Mouse (Mus musculus): ENCODE results near the gene Ankmy2.
"Not testable (repeated sequence)": the region's sequence is repeated elsewhere in the genome, so short reads cannot be mapped to it uniquely, and the experiment has no call there.

Ankmy2 gene

DNA sequence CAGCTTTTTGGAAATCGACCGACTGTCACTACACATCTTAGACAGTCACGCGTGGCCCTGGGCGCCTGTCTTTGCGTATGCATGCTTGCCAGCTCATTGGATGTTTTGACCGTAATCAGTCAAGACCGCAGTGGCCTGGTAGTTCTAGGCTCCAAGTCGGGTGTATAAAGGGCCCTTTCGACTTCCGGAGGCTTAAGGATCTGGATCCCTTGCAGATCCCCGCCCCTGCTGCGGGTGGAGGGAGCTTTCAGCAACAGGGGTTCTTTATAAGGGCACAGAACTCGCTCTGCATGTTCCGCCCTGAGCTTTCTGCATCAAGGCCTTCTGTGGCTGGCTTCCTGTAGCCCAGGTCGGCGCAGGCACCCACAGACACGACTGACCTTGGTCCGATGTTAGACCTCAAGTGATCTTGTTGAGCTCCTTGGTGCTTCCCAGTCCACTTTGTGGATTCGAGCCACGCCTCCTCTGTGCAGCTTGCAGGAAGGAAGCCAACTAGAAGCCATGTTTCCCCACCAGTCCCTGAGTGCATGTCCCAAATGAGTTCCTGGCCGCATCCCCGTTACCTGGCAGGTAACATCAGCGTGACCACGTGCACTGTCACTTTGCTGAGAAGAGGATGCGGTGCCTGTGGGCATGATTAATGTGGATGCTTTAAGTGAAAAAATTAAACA, 859 bp downstream of the Ankmy2 start, which contains the start of gene Bzw2:
TSS of gene Bzw2 (minus strand) at position 443 of the 671 bp plus-strand sequence.
- peak; percentile 62 for DNase-seq (ENCODE audit: low read depth, low spot score)

DNA sequence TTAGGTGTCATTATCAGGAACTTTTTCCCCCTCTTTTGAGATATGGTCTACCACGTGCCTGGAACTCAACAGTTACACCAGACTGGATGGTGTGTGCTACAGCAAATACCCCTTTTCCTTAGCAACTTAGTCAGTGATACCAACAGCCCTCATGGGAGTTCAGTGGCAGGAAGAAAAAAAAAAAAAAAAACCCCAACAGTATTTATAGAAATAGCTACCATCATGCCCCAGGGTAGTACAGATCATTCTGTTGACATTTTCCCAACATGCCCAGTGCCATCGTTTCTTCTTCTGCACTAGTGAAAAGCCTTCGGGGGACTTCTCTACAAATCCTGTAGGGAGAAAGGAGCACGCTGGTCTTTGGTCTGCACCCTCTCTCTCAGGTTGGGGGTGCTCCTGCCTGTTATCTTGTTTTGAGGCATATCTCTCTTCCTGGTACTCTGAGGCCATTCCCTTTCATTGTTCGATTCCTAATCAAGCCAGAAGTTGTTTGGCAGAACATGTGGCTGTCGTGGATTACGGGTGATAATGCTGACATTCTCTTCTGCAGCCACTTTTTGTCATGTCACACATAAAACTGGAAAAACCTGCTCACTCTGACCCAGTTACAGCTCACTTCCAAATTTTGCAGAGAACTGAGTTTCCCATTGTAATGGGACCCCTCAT, 7.3 kb downstream of the Ankmy2 start:
- no peak for DNase-seq (ENCODE audit: low read depth, low spot score)

DNA sequence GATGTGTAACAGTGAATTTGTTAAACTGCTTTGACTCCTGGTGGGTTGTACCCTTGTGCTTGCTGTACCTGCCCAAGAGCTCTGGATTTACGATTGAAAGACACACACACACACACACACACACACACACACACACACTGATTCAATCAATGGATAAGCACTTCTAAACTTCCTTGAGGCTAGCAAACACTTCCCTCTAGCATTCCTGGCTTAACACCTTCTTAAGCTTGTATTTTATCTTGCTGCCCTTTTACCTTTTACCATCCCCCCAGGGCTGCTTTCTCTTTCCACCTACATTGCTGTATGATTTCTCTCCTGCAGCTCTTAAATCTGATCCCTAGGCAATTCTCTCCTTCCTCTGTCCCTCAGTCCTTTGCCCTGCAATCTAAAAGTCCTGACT, 8.4 kb downstream of the Ankmy2 start:
- DNase-seq (ENCODE audit: low read depth, low spot score) = no peak

DNA sequence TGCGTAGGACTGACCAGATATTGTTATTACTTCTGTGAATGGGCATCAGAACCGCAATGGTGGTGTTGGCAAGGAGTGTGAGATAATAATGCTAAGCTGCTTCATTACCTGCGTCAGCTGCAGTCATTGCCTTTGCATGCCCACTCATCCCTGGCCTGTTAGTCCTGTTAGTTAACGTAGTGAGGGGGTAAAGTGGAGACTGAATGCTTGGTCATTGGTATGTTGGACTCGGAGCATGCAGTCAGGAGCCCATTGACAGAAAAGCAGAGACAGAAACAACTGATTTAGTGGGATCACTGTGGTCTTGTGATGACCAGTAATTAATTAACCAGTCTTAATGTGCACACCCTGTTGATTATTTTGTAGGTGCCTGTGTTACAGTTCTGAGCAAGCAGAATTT, 20.3 kb downstream of the Ankmy2 start:
- DNase-seq (ENCODE audit: low read depth, low spot score) = no peak

DNA sequence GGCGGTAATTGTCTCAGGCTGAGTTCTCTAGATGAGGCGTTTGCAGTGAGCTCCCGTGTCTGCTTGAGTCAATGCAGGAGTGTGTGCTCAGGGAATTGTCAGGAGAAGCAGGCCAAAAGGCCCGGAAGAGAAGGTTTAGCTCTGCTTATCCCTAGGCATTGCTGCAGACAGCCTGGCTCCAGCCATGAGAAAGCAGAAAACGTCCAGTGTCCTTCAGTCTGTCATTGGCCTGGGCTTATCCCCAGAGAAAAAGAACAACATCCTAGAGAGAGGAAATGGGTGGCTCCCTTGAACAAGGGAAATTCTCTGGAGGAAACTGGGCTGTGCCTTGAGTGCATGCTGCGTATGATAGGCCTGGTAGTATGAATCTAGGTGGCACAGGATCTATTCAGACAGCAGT, 25.7 kb downstream of the Ankmy2 start:
- DNase-seq (ENCODE audit: low read depth, low spot score) = no peak

DNA sequence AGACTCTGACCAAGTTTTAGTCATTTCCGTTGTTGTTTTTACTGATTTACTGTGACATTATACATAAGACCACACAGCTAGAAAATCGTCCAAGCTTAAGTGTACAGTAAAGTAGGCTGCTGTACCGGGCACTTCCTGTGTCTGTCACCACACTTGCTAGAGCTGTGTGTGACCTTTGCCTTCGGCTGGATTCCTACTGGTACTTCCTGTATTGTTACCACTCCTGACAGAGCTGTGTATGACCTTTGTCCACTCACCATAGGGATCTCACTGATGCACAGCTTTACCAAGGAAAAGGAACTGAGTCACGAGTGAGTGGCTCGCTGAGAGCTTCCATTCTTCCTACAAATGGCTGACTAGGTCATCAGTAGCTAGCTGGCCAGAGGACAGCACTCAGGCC, 30.2 kb downstream of the Ankmy2 start:
- no peak for DNase-seq (ENCODE audit: low read depth, low spot score)

DNA sequence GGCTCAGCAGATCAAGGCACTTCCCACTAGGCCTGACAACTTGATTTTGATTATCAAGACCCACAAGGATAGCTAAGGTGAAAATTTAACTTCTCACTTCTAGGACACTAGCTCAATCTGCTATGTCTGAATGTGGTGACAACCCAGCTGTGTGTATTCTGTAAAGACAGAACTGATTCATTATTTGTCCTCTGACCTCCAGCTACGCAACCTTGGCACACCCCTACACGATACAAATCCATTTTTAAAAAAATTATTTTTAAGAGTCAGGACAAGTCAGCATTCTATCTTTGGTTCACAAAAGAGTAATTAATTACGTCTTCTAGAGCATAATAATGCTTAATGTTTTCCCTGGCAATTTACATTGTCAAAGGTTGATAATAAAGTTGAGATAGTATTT, 32.7 kb downstream of the Ankmy2 start:
- DNase-seq (ENCODE audit: low read depth, low spot score) = no peak

DNA sequence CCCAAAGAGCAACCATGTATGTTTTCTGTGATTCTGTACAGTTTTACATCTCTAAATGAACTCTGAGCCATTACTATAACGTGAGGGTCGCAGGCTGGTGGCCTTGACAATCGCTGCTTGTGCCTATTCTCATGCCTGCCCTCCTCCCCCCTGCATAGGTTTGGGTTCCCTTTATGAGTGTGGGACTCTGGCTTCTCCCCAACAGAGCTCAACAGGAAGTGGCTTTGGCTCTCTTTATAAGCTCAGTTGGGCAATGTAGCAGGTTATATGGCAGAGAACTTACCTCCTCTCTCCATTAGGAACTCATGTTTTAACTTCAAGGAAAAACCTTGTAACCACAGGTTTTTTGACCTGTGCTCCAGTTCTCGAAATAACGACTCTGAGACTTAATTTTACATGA, 33.4 kb downstream of the Ankmy2 start:
- no peak for DNase-seq (ENCODE audit: low read depth, low spot score)

DNA sequence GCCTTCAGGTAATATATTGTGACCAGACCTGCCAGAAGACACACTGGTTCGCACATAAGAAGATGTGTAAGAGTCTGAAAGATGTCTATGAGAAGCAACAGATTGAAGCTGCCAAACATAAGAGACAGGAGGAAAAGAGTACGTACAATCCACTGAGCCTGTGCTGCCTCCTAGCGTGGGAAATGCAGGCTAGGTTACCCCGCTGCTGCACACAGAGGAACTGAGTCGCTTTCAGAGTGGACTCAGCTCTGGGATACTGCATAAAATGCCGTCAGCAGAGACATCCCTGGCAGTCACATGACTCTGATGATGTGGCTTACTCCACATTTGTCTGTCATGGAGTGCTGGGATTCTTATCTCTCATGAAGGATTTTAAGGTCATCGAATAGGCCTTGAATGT, 38.1 kb downstream of the Ankmy2 start:
- no peak for DNase-seq (ENCODE audit: low read depth, low spot score)

DNA sequence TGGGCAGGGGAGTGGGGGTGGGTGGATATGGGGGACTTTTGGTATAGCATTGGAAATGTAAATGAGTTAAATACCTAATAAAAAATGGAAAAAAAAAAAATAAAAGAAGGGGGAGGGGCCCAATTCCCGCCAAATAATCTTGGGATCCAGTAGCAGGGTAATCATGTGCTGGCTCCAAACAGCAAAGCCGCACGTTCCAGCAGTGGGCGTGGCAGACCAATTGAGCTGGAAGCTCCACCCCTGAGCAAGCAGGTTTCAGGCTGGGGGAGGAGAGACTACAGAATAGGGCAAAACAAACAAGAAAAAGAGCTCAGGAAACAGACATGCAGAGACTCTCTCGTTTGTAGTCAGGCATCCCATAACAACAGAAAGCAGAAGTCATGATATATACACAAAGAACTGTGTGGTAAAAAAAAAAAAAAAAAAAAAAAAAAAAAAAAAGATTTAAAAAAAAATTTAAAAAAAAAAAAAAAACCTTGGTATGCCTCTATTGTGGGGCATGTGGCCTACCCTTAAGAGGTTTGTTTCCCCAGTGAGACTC, 48.7 kb downstream of the Ankmy2 start:
- DNase-seq (ENCODE audit: low read depth, low spot score) = not testable (repeated sequence)

DNA sequence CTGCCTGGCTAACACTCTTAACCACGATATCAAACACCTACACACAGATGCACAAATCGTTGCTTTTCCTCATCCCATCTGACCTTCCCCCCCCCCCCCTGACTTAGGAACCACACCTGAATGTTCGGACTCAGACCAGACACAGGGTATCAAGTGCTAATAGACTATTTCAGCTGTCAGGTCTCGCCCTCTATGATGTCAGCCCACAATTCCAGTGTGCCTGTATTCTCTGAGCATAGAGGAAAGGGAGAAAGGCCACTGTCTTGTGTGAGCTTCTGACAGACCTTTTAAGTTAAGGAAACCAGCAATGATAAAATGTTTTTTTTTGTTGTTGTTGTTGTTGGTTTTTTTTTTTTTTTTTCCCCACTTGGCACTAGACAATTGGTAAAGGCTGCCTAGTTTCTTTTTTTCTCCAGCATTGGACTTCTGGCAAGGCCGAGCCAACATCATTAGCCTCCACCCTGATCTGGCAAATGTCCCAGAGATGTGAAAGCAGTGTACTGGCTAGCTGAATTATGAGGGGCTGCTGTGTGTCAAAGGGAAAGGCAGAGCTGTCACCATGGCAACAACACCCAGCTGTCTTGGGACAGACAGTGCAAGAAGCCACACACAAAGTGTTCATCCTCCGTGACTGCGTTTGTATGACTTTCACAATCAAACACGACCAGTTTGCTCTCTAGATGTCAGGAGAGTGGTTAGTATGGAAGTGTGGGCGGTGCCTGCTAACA, 50.3 kb downstream of the Ankmy2 start:
- no peak for DNase-seq (ENCODE audit: low read depth, low spot score)

DNA sequence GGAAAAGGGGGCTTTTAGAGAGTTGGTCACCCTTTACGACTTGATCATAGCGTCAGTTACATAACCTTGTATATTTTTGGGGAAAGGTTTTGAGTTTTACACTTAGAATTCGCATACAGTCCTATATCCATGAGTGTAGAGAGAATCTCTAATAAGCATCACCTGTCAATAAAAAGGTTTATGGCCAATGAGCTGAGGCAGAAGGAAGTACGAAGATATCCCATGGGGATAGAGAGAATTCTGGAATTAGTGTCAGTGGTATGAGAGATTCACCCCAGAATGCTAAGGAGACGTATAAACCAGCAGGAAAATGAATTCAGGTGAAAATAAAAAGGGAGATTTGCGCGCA, 50.9 kb downstream of the Ankmy2 start:
- DNase-seq (ENCODE audit: low read depth, low spot score) = no peak

DNA sequence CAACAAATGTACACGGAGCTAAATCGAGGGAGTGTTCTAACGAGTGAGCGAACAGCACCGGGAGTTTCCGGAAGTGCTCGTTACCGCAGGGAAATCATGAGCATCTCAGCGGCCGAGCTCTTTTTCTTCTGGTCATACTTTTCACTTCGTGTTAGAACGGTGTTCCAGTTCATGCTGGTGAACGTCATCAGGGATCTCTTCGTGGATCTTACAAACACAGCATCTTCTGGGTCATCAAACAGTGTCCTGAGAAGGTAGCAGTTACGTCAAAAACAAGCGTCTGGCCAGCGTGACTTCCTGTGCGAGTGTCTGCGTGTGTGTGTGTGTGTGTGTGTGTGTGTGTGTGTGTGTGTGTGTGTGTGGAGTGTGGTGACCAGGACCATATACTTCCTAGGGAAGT, 51.5 kb downstream of the Ankmy2 start:
- no peak for DNase-seq (ENCODE audit: low read depth, low spot score)

DNA sequence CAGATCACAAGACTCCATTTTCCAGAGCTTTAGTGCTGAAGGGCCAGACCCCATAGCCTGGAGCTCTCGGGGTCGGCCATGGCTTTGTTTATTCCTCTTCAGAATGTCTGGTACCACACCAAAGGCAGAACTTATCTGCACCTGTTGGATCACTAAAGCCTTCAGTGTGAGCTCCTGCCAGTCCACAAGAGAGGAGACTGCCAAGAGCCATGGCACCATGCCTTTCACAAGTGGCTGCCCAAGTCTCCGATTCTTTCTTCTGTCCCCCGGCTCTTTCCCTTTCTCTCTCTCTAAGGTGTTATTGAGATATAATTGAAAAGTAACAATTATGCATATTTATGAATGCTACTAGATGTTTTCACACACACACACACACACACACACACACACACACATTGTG, 53.2 kb downstream of the Ankmy2 start:
- no peak for DNase-seq (ENCODE audit: low read depth, low spot score)

DNA sequence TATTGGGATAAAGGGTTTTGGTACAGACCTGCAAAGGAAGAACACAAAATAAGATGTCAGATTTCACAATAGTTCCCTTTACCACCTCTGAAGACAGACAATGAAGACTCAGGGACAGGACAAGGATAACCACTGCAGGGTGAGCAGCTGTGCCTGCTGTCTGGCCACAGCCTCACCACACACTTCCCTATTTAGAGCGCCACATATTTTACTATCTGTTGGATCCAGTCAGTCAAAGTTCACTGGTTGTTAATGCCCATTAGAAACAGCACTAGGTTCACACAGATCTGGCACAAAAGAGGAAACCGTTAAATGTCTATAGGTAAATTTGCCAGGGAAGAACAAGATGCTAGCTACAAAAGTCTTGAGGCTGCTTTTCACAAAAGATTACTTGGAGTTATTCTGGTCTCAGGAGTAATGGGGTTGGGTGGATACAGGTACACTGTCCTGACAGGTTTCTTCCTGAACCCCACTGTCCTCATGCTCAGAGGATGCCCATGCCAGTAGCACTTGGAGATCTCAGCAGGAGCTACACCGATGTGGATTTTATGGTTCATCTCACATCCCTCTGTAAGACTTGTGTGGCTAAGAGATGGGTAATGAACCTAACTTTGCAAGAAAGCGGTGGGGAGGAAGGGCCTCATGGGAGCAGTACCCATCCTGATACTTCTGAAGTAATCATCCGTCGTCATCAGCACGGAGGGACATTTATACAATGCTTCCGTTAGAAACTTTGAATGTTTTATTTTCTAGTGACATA, 57.7 kb downstream of the Ankmy2 start:
- DNase-seq (ENCODE audit: low read depth, low spot score) = no peak

DNA sequence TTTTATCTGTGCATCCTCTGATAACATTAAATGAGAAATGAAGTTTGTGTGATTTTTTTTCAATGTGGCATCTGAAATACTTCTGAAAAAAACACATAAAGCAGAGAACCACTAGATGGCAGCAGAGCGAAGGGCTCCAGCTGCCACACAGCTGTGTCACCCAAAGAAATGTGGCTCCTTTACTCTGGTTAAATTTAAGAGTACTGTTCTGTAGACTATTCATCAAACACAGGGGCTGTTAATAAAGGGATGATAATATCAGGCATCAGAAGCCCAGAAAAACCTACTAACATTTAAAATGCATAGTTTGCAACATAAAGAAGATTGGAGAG, 58.2 kb downstream of the Ankmy2 start:
- no peak for DNase-seq (ENCODE audit: low read depth, low spot score)

DNA sequence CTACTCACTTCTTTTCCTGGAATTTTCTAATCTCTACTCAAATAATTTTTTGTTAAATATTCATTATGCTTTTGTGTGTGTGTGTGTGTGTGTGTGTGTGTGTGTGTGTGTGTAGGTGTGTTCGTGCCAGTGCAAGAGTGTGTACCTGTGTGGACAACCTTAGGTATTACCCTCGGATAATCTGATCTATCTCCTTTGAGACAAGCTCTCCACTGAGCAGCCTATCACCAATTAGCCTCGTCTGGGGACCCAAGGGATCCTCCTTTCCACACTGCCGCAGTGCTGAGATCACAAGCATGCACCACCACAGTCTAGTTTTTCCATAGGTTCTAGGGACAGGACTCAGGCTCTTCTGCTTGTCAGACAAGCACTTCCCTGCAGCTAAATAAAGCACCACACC, 59.3 kb downstream of the Ankmy2 start:
- no peak for DNase-seq (ENCODE audit: low read depth, low spot score)

DNA sequence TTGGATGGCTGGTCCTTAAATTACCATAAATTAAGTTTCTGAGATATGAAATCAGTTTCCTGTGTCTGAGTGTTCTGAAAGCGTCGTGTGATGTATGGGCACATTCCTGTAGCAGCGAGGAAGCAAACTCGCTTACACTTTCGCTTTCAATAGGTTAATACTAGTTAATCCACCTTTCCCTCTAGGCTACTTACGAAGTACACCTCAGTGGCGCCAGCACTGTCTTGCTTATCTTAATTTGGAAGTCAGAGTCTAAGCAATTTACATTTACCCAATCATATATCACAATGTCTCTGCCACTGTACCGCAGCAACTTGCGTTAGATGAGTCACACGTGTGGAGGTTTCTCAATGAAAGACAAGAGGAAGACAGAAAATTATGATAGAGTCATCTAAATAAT, 60.0 kb downstream of the Ankmy2 start:
- DNase-seq (ENCODE audit: low read depth, low spot score) = no peak

DNA sequence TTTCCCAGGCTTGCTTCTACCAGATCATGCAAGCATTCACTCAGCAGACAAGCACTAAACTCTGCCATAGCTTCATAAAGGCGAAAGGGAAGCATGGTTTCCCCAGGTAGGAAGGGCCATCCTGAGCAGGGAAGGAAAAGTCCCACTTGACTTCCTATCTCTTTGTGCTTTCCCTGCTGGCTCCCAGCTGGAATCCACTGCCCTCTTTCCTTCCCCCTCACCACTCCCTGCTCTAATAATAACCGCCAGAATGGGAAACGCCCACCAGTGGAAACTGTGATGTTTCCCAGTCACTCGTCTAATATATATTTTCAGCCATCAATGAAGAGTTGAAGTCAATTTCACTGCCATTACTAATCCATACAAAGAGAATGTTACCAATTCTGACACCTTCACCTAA, 67.5 kb downstream of the Ankmy2 start:
- no peak for DNase-seq (ENCODE audit: low read depth, low spot score)

DNA sequence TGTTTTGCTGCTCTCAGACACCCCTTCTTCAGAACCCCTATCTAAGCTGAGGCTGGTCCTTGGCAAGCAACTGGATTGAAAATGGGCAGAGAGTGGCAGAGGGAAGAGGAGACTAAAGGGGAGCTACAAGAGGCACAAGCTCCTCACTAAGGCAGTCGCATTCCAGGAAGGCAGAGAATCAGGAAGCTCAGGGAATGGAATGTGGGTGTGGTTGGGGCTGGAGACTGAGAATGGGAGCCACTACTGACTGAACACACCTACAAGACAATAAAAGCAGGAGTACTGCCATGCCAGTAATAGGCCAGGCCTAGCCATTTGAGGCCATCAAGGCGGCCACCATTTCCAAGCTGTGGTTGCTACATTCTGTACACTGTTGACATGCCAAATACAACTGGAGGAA, 74.5 kb downstream of the Ankmy2 start:
- DNase-seq (ENCODE audit: low read depth, low spot score) = no peak

DNA sequence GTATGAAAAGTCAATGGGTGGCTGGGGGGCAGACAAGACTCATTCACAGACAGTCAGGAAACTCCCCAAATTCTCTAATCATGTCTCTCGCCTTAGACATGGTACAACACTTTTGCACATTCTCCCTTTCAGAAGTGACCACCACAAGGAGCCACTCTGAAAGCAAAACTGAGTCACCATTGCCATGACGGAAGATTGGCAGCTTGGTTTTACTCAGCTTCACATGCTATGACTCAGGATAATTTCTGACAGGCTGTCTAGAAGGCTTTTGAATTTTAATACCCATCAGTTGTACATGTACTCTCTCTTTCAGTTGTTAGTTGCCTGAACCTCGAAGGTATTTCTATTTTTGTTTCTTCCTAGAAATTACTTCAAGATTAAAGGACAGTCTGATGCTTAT, 84.3 kb downstream of the Ankmy2 start:
- no peak for DNase-seq (ENCODE audit: low read depth, low spot score)
